Mouse (Mus musculus): ENCODE data around the gene Vmn1r39.
"Not testable (repeated sequence)": the region's sequence is repeated elsewhere in the genome, so short reads cannot be mapped to it uniquely, and the experiment has no call there.

Vmn1r39 gene

GRCm38 (mm10) chr6:66810509-66810908 is at the start of gene Vmn1r39:
Gene Vmn1r39, minus strand, starts transcription at chr6:66810609.
- no peak for DNase-seq (ENCODE audit: low spot score)

- no peak for DNase-seq (ENCODE audit: low spot score)
These were observed 49.0 kb upstream of the Vmn1r39 start for GRCm38 (mm10) chr6:66859391-66859790.

GRCm38 (mm10) chr6:66858356-66858755 is 47.9 kb upstream of the Vmn1r39 start:
- DNase-seq (ENCODE audit: low spot score) = no peak

DNA sequence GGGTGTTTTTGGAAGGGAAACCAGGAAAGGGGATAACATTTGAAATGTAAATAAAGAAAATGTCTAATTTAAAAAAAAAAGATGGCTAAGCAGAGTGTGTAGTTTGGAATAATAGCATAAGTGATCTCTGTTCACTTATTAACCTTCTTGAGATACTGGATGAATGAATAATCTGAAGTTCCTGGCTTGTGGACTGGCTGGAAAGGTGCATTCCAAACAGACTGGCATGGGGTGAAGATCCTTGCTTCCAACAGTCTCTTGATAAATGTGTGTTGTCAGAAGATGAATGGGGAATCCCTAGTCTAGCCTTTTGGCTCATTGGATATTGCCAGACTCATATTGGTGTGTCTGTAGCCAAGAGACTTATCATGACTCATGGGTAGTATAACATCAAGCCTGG is 45.8 kb upstream of the Vmn1r39 start:
- DNase-seq (ENCODE audit: low spot score) = no peak

DNA sequence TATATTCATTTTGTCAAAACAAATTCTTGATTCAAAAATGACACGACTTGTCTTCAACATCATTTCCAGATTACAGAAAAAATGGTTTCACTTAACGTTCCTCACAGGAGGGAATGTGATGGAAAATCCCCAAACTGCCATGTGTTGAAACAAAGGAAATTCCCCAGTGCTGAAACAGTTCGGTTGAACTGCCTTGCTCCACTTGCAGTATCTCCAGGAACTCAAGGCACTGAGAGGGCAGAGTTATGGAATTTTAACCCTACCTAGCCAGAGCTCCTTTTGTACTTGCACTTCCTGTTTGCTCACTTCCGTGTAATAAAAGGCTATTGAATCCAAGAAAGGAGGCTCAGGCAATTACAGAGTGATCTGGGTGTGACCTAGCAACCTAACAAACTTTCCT is 38.5 kb upstream of the Vmn1r39 start:
- no peak for DNase-seq (ENCODE audit: low spot score)

GRCm38 (mm10) chr6:66840631-66841030 is 30.2 kb upstream of the Vmn1r39 start:
- not testable (repeated sequence) for DNase-seq (ENCODE audit: low spot score)

DNA sequence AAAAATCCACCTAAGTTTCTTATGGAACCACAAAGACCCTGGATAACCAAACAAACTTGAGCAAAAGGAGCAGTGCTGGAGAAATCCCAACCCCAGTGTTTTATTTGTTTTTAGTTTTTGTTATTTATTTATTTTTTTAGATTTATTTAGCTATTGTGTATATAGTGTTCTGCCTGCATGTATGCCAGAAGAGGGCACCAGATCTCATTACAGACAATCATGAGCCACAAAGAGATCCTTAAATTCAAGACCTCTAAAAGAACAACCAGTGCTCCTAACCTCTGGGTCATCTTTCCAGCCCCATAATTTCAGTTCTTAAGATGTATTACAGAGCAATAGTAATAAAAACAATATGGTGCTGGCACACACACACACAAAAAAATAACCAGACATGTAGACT is 26.5 kb upstream of the Vmn1r39 start:
- no peak for DNase-seq (ENCODE audit: low spot score)

DNA sequence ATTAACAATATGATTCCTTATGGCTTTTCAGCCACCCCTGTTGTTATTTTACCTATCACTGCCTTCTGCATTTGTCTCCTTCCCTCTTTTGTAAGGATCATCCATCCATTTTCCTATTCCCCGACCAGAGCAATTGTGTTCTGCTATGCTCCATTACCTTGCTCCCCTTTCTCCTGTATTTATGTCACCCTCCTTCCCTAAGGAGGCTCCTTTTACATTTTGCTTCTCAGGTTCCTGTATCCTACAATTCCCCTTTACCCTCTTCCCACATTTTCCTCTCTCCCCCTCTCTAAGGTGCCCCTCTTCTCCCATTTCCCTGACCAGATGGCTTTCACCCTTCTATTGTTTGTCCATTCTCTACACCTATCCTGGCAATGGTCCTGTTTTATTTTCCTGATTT is 4.1 kb downstream of the Vmn1r39 start:
- no peak for DNase-seq (ENCODE audit: low spot score)

DNA sequence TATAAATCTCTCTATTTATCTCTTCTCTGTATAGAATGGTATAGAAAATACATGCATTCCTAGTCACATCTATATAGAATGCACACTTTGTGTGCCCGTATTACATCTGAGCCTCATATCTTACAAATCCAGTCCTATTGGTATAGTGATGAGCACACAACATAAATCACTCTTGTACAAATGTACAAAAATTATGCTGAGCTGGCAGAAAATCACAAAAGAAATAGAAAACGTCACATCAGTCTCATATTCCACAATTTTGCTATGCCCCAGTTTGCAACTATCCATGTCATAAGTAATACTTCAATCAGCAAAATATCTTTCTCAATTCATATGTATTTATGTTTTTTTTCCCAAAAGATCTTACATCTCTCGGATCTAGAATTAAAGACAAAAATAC is 4.7 kb downstream of the Vmn1r39 start:
- DNase-seq (ENCODE audit: low spot score) = no peak

DNA sequence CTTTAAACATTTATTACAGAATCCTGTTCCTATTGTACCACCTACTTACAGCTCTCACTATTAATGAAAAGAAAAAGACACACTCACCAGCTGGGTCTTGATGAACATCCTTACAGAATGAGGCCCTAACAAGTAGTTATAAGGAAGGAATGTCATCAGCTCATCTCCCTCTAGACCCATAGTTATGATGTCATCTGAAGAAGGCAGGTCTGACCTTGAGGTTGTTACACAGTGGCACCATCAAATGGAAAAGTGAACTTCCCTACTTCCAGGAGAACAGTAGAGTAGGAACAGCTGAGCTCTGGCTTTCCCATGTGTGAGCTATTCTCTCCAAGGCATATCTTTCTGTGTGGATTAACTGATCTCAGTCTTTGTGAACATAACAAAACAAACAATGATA is 27.9 kb downstream of the Vmn1r39 start, which contains the start of gene Vmn1r38:
Vmn1r38 (minus strand) TSS at position 101 of the 400 bp plus-strand sequence.
- DNase-seq (ENCODE audit: low spot score) = not testable (repeated sequence)

Measured in yolk sac, embryonic 10.5 days (tissue).